Mouse (Mus musculus) R1 (cell line): ENCODE data around the gene Sox5.

ENCODE experiments used
- DNase-seq: peaks from one replicate; pipeline ENCODE4 v3.0.0-alpha.2; 2018; ENCODE audit warnings: low read depth, low spot score

The Sox5 gene

GRCm38 (mm10) chr6:144445761-144446373, 335.9 kb downstream of the Sox5 start:
- DNase-seq = no peak

DNA sequence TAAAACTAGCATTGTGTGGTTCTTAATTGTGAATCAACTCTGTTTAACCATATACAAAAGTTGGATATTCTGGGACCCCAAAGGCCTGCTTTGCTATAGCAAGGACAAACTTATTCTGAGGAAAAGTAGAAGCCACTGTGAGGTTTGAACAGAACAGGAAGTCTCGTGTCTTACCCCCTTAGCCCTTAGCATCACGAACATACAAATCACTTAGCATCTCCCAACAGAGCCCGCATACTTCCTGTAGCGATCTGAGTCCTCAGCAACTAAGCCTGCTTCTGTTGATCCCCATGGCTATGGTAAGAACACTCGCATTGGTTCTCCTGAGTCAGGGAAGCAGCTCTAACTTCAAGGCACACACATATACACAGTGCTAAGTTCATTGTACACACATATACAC, 337.4 kb downstream of the Sox5 start:
- no peak for DNase-seq

DNA sequence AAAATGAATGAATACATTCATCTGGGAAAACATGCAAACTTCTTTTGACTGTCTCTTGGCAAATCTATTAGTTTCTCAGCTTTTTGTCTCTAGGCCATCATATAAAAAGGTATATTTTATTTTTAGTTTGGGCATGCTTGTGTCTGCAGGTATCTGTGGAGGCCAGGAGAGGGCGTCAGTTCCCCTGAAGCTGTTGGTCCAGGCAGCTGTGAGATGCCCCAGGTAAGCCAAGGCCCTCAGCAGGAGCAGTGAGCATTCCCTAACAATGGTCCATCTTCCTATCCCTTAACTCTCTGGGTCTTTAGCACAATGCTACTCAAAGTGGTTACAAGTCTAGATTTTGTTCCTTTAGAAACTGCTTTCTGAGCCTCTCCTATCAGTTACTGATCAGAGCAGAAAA, 338.1 kb downstream of the Sox5 start:
- DNase-seq = peak; percentile 43

- DNase-seq = peak; percentile 64
These were observed 352.5 kb downstream of the Sox5 start for GRCm38 (mm10) chr6:144429276-144429675.

GRCm38 (mm10) chr6:144408030-144408429, 373.7 kb downstream of the Sox5 start:
- DNase-seq = no peak

GRCm38 (mm10) chr6:144398115-144398514, 383.7 kb downstream of the Sox5 start:
- DNase-seq = no peak

GRCm38 (mm10) chr6:144393151-144393550, 388.6 kb downstream of the Sox5 start:
- no peak for DNase-seq

- DNase-seq = no peak
These were observed 392.3 kb downstream of the Sox5 start for GRCm38 (mm10) chr6:144389333-144390054.

- peak; percentile 20 for DNase-seq
These were observed 394.1 kb downstream of the Sox5 start for GRCm38 (mm10) chr6:144387539-144388255.

GRCm38 (mm10) chr6:144380641-144381040, 401.1 kb downstream of the Sox5 start:
- DNase-seq = no peak

DNA sequence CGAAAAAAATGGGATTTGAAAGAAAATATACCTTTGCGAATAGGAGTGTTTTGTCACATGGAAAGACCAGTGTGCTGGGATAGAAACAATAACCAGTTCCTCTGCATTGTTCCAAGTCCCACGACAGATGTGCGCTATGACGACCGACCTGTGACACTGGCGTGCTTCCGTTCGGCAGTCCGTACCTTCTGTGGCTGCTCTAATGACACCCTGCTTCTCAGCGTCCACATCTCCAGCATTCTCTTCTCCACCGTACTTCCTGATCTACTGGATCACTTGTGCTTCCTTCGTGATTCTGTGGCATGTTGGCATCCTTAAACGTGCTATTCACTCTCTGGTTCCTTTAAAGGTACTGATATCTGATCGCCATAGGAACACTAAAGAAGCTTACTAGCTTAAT, 401.6 kb downstream of the Sox5 start:
- no peak for DNase-seq

- no peak for DNase-seq
These were observed 407.0 kb downstream of the Sox5 start for GRCm38 (mm10) chr6:144374810-144375209.

DNA sequence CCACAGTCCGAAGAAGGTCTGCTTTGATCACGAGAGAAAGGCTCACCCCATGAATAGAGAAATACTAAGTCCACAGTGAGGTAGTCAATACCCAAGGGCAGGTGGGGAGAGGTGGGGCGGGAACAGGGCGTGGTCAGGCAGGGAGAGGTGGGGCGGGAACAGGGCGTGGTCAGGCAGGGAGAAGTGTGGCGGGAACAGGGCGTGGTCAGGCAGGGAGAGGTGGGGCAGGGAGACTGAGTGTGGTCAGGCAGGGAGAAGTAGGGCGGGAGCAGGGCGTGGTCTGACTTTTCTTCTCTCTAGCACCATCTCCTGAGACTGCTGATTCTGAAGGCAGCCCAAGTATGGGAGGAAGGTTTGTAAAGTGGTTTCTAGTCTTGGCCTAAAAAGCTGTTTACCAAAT, 411.1 kb downstream of the Sox5 start:
- peak; percentile 90 for DNase-seq

GRCm38 (mm10) chr6:144367626-144368077, 414.1 kb downstream of the Sox5 start:
- no peak for DNase-seq

DNA sequence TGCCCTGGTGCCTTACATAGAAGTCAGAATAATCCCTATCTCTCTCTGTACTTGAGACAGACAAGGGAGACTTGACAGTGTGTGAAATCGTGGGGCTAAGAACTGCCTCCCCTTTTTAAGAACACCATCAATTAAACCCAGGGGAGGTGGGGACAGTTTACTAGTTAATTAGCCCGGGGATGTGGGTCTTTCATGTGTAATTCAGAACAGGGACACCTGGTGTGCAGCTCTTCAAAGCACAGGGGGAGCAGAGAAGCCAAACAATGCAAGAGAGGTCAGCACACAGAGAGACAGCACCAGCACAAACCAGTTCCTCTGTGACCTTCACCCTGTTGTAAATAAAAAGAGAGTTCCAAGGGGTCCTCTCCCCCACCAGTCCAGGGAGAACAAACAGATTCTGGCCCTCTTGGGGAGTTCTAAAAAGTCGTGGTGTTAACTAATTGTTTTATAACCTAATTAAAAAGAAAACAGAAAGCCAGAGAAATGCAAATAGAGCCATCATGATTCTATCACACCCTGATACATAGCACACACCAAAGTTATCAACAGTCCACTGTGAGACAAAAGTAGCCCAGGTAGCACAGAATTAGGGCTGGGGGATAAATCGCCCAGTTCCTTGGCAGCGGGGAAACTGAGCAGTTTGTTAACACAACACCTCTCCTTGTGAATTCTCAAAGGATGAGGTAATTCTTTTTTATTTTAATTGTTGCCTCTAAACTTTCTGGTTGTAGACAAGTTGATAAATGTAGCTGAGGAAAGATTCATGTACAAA, 420.3 kb downstream of the Sox5 start:
- DNase-seq = peak; percentile 95

DNA sequence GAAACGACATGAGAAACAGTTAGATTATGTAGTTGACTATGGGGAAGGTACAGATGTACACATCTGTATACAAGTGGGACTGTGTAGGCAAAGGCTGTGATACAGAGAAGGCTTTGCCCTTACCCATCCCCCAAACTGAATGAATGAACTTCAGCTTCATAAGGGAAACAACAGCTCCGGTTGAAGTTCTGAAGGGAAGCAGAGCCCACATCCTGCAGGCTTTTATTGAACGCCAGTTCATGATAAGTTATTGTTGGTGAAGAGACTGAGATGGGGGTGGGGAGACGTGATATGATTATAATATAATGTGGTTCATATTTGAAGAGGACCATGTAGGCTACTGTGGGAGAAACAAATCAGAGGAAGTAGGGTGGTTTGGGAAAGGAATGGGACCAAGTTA, 424.7 kb downstream of the Sox5 start:
- DNase-seq = no peak

DNA sequence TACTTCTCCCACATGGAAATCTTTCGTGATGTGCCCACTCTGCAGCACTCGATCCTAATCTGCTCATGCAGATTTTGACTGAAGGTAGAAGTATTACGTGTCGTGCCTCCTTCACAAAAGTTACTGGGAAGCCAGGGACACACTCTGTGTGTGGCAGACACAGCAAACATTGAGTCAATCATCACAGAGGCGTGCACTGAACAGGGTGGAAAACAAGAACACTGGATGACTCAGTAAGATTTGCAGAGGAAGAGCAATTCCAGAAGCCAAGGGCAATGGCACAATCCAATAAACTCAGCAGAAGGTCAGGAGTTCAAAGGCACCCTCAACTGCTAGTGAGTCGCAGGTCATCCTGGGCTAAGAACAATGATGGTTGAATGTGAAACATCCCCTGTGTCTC, 430.7 kb downstream of the Sox5 start:
- DNase-seq = no peak

DNA sequence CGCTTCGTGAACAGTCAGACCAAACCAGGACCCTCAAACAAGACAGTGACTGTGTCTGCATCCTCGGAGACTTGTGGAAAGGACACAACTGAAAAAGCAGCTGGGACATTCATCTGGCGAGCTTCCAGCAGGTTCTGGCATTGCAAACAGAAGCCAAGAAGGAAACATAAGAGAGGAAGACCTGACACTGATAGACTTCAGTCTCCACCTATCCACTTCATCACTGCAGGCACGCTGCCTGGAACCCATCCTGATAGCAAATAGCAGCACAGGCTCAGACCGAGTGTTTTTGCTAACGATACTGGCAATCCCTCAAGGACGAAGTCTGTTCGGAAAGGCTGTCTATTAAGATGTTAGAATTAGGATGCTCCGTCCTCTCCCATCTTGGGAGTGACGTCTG, 438.4 kb downstream of the Sox5 start:
- no peak for DNase-seq

DNA sequence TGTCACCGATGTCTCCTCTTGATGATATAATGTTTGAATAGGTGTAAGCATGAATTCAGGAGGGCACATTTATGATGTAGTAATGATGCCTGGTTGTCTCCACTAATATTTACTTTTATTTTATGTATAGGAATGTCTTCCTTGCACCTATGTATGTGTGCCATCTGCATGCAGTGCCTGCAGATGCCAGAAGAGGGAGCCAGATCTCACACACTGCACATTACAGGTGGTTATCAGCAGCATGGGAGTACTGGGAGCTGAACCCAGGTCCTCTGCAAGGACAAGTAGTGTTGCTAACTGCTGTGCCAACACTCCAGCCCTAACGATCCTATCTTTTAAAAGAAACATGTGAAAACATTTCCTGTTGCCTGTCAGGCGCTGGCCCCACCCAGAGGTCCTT, 442.2 kb downstream of the Sox5 start:
- peak; percentile 53 for DNase-seq

DNA sequence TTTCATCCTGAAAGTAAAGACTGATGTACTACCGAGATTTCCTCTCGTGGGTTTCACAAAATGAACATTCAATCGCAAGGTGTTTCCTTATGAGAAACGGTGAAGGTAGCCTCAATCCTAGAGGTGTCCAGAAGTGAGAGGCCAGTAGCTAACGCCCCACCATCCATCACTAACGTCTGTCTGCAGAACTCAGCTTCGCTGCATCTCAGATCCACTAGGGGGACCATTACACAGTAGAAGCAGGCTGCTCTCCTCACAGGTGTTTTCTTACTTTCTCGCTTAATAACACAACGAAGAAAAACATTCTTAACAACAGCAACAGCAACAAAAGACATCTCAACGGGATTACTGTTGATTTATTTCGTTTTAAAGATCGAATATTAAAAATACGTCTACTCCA, 442.8 kb downstream of the Sox5 start:
- peak; percentile 53 for DNase-seq

DNA sequence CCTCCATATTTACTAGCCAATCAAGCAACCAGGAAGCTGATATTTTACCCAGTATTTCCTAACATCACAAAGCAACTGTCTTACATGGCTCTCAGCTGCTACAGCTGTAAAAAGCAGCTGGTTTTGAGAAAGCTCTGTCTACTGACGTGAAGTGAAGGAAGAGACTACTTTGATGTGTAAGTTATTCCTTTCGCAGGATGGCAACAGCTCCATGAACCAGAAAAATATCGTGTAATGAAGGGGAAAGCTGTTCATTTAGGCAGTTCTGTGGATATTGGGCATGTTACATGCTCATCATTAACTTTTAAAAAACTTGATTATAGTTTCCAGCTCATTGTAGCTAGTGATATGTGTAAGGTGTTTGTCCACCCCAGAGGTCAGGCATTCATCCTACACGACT, 443.6 kb downstream of the Sox5 start:
- DNase-seq = no peak

- no peak for DNase-seq
These were observed 444.3 kb downstream of the Sox5 start for GRCm38 (mm10) chr6:144337436-144337969.
